Mouse (Mus musculus) hindbrain, embryonic 15.5 days (tissue): ENCODE results near the gene Gm39566. TPM values are rescaled to one million over a fixed set of nuclear protein-coding genes. Genes with fewer than 3 reads are reported as not detected.

Source experiments
- ATAC-seq: fragments of 200-750 bp; cut with Nextera tagmentation; 2 replicates; pipeline ENCODE4 v1.8.0; 2017; ENCODE audit warnings: low read depth, moderate number of reproducible peaks, moderate TSS enrichment; ENCODE audit not compliant: low FRiP score
- H3K27ac ChIP-seq: fragments of 300-500 bp; sonication (generic); replicated peaks from 2 replicates; pipeline ENCODE4 v1.5.1; 2015; ENCODE audit warnings: mild to moderate bottlenecking, inconsistent platforms
- H3K27me3 ChIP-seq: fragments of 300-500 bp; sonication (generic); 2 replicates; pipeline ENCODE4 v1.6.1; 2015; ENCODE audit warnings: control low read depth, inconsistent platforms
- H3K36me3 ChIP-seq: fragments of 300-500 bp; sonication (generic); 2 replicates; pipeline ENCODE4 v1.6.1; 2015; ENCODE audit warnings: control low read depth, inconsistent platforms
- H3K4me1 ChIP-seq: fragments of 300-500 bp; sonication (generic); replicated peaks from 2 replicates; pipeline ENCODE4 v1.6.1; 2015; ENCODE audit warnings: control low read depth, inconsistent platforms
- H3K4me2 ChIP-seq: fragments of 300-500 bp; sonication (generic); 2 replicates; pipeline ENCODE4 v1.6.1; 2015; ENCODE audit warnings: moderate library complexity, mild to moderate bottlenecking, inconsistent platforms
- H3K4me3 ChIP-seq: fragments of 300-500 bp; sonication (generic); 2 replicates; pipeline ENCODE4 v1.5.1; 2015; ENCODE audit warnings: mild to moderate bottlenecking, inconsistent platforms
- H3K9ac ChIP-seq: fragments of 300-500 bp; sonication (generic); 2 replicates; pipeline ENCODE4 v1.6.1; 2015; ENCODE audit warnings: inconsistent platforms
- H3K9me3 ChIP-seq: fragments of 300-500 bp; sonication (generic); 2 replicates; pipeline ENCODE4 v1.6.1; 2016; ENCODE audit warnings: control low read depth, inconsistent platforms
- WGBS: fragments of 180-500 bp; shearing (Covaris S2); methylation state at CpG from one replicate; pipeline ENCODE4 v1.1.7; 2015; 5-methylcytosine and 5-hydroxymethylcytosine counted together
- polyA plus RNA-seq: library from polyadenylated mRNA; unstranded; fragments of >200 nt; fragmentation: Nextera tagmentation; extraction: Ambion mirVana; gene quantifications from 2 replicates; pipeline ENCODE4 v1.2.1, GENCODE M21; 2015

The Gm39566 gene
- polyA plus RNA-seq, 1 experiment from 2014 or later = not detected

DNA sequence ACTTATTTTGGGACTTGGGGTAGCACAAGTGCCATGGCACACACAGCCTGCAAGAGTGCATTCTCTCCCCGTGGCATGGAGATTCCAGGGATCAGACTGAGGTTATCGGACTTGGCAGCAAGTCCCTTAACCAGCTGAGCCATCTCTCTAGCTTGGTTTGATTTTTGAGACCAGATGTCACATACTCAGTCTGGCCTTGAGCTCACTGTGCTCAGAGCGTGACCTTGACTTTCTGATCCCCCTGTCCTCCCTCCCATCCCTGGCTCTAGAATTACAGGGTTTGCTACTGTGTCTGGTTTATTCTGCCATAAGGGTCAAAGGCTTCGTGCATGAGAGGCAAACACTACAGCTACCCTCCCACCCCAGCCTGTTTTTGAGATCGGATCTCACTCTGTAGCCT, 25.7 kb downstream of the Gm39566 start:
- 73% methylated on average over 5 of the region's 5 CpGs for WGBS

GRCm38 (mm10) chr11:69787306-69787705, 27.8 kb downstream of the Gm39566 start:
- Histone ChIP-seq H3K4me1 (no peaks in the 10 kb centered on the region), H3K27ac (no peak overlapping the region), H3K27me3 (no peaks in the 10 kb centered on the region), H3K9ac (no peak overlapping the region), H3K36me3 (no peaks in the 10 kb centered on the region), H3K4me3 (no peak overlapping the region), H3K9me3 (no peaks in the 10 kb centered on the region), H3K4me2 (no peak overlapping the region)
- no peak for ATAC-seq
- WGBS = 83% methylated on average over 5 of the region's 5 CpGs

More for the DNA sequence above, 25.7 kb downstream of the Gm39566 start:
- Histone ChIP-seq H3K4me3 (no peak overlapping the region), H3K27me3 (0 out of 2 replicates have a peak, but pooled peaks cover 13% of the 10 kb centered on the region), H3K27ac (no peak overlapping the region), H3K9me3 (no peaks in the 10 kb centered on the region), H3K36me3 (no peaks in the 10 kb centered on the region), H3K4me1 (no peaks in the 10 kb centered on the region), H3K4me2 (no peak overlapping the region), H3K9ac (no peak overlapping the region)
- ATAC-seq = no peak

- no peak overlapping the region for H3K27ac ChIP-seq
- WGBS = 48% methylated on average over 15 of the region's 15 CpGs
- no peaks in the 10 kb centered on the region for H3K4me1 ChIP-seq
- H3K9me3 ChIP-seq = no peaks in the 10 kb centered on the region
- H3K36me3 ChIP-seq = no peaks in the 10 kb centered on the region
- no peak for ATAC-seq
- H3K27me3 ChIP-seq = no peaks in the 10 kb centered on the region
- no peak overlapping the region for H3K4me2 ChIP-seq
- no peak overlapping the region for H3K4me3 ChIP-seq
- H3K9ac ChIP-seq = no peak overlapping the region
These were observed 30.3 kb downstream of the Gm39566 start for GRCm38 (mm10) chr11:69784793-69785272.

DNA sequence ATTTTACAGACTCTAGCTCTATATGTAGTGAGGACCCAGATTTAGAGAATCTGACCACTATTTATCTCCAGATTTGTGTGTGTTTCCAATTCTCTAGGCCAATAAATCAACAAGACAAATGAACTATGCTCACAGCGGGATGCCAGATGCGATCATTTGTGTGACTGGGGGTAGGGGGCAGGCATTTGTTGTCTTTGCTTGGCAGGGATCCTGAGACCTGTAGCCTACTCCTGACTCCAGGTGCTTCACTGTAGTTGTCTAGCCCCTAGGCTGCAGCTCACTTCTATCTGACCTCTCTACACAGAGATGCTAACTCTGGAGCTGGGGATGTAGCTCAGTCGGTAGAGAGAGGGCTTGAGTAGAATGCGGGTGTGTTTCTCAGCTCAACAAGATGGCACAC, 33.3 kb downstream of the Gm39566 start:
- ATAC-seq = no peak
- H3K9me3 ChIP-seq = no peaks in the 10 kb centered on the region
- no peak overlapping the region for H3K4me2 ChIP-seq
- 29% methylated on average over 4 of the region's 4 CpGs for WGBS
- H3K36me3 ChIP-seq = no peaks in the 10 kb centered on the region
- no peak overlapping the region for H3K27ac ChIP-seq
- H3K9ac ChIP-seq = no peak overlapping the region
- H3K4me1 ChIP-seq = no peaks in the 10 kb centered on the region
- H3K27me3 ChIP-seq = no peaks in the 10 kb centered on the region
- no peak overlapping the region for H3K4me3 ChIP-seq

DNA sequence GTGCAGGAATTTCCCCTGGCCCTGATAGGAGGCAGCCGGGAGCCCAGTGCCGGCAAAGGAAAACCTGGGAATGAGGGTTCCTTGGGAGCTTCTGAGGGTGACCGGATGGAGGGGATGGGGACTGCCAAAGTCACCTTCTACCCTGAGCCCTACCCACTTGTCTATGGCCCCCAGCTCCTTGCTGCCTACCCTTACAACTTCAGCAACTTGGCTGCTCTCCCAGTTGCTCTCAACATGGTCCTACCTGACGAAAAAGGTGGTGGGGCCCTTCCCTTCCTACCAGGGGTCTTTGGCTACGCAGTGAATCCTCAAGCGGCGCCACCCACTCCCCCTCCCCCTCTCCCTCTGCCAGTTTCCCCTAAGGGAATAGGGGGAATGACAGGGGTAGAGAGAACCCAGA, 36.1 kb downstream of the Gm39566 start:
- WGBS = 60% methylated on average over 7 of the region's 7 CpGs
- H3K9me3 ChIP-seq = no peaks in the 10 kb centered on the region
- H3K4me2 ChIP-seq = no peak overlapping the region
- no peaks in the 10 kb centered on the region for H3K27me3 ChIP-seq
- 0 out of 2 replicates have a peak, but pooled peaks cover 3% of the 10 kb centered on the region for H3K36me3 ChIP-seq
- H3K27ac ChIP-seq = no peak overlapping the region
- H3K4me3 ChIP-seq = no peak overlapping the region
- H3K4me1 ChIP-seq = no peaks in the 10 kb centered on the region
- no peak overlapping the region for H3K9ac ChIP-seq
- no peak for ATAC-seq

- ATAC-seq = no peak
- Histone ChIP-seq H3K9ac (no peak overlapping the region), H3K27me3 (no peaks in the 10 kb centered on the region), H3K4me3 (no peak overlapping the region), H3K4me2 (no peak overlapping the region), H3K27ac (no peak overlapping the region), H3K36me3 (0 out of 2 replicates have a peak, but pooled peaks cover 3% of the 10 kb centered on the region), H3K4me1 (no peaks in the 10 kb centered on the region), H3K9me3 (no peaks in the 10 kb centered on the region)
- 68% methylated on average over 23 of the region's 23 CpGs for WGBS
These were observed 36.7 kb downstream of the Gm39566 start for GRCm38 (mm10) chr11:69778258-69778982.

- 0 out of 2 replicates have a peak, but pooled peaks cover 3% of the 10 kb centered on the region for H3K36me3 ChIP-seq
- no peak overlapping the region for H3K4me2 ChIP-seq
- H3K9ac ChIP-seq = no peak overlapping the region
- no peak for ATAC-seq
- no peaks in the 10 kb centered on the region for H3K4me1 ChIP-seq
- no peak overlapping the region for H3K4me3 ChIP-seq
- H3K27ac ChIP-seq = no peak overlapping the region
- WGBS = 58% methylated on average over 25 of the region's 26 CpGs
- no peaks in the 10 kb centered on the region for H3K9me3 ChIP-seq
- H3K27me3 ChIP-seq = no peaks in the 10 kb centered on the region
These were observed 37.4 kb downstream of the Gm39566 start for GRCm38 (mm10) chr11:69777504-69778257.

DNA sequence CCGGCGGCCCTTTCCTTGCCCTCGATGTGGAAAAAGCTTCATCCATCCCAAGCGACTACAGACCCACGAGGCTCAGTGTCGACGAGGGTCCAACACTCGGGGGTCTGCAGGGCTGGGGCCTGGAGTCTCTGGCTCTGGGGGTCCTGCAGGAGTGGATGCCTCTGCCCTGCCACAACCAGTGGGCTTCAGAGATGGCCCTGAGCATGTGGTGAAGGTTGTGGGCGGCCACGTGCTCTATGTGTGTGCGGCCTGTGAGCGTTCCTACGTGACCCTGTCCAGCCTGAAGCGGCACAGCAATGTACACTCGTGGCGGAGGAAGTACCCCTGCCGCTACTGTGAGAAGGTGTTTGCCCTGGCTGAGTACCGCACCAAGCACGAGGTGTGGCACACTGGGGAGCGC, 38.6 kb downstream of the Gm39566 start:
- Histone ChIP-seq H3K9me3 (no peaks in the 10 kb centered on the region), H3K27ac (no peak overlapping the region), H3K9ac (no peak overlapping the region), H3K36me3 (0 out of 2 replicates have a peak, but pooled peaks cover 6% of the 10 kb centered on the region), H3K4me2 (no peak overlapping the region), H3K4me1 (no peaks in the 10 kb centered on the region), H3K4me3 (no peak overlapping the region), H3K27me3 (no peaks in the 10 kb centered on the region)
- no peak for ATAC-seq
- 80% methylated on average over 20 of the region's 20 CpGs for WGBS

- Histone ChIP-seq H3K9ac (no peak overlapping the region), H3K27ac (no peak overlapping the region), H3K4me3 (no peak overlapping the region), H3K36me3 (0 out of 2 replicates have a peak, but pooled peaks cover 6% of the 10 kb centered on the region), H3K4me1 (no peaks in the 10 kb centered on the region), H3K4me2 (no peak overlapping the region), H3K9me3 (no peaks in the 10 kb centered on the region), H3K27me3 (no peaks in the 10 kb centered on the region)
- no peak for ATAC-seq
- WGBS = 51% methylated on average over 10 of the region's 10 CpGs
These were observed 39.4 kb downstream of the Gm39566 start for GRCm38 (mm10) chr11:69775716-69776115.

GRCm38 (mm10) chr11:69774961-69775360, 40.1 kb downstream of the Gm39566 start:
- no peaks in the 10 kb centered on the region for H3K27me3 ChIP-seq
- 56% methylated on average over 5 of the region's 5 CpGs for WGBS
- no peak overlapping the region for H3K9ac ChIP-seq
- H3K4me1 ChIP-seq = no peaks in the 10 kb centered on the region
- H3K27ac ChIP-seq = no peak overlapping the region
- no peak for ATAC-seq
- H3K4me3 ChIP-seq = no peak overlapping the region
- no peak overlapping the region for H3K4me2 ChIP-seq
- 0 out of 2 replicates have a peak, but pooled peaks cover 6% of the 10 kb centered on the region for H3K36me3 ChIP-seq
- H3K9me3 ChIP-seq = no peaks in the 10 kb centered on the region

DNA sequence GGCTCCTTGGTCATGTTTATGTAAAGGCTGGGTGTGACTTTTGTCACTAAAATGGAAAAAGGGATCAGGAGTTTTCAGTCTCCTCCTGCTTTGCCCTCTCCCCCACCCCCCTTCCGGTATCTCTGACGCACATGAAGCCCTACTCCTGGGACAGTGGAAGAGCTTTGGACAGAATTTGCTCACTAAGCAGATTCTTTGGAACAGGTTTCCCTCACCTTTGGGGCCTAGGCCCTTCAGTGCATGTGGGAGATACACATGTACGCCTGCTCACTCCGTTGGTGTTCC, 47.5 kb downstream of the Gm39566 start:
- no peak for ATAC-seq
- H3K4me3 ChIP-seq = peak overlapping the region; percentile 94; the same call in 1 of the 2 replicates
- H3K27ac ChIP-seq = 0 out of 2 replicates have a peak overlapping the region, but pooled peaks have one; percentile 93

More for the DNA sequence above, 47.5 kb downstream of the Gm39566 start:
- H3K4me1 ChIP-seq = peaks cover 24% of the 10 kb centered on the region
- WGBS = 66% methylated on average over 4 of the region's 4 CpGs
- 0 out of 2 replicates have a peak, but pooled peaks cover 3% of the 10 kb centered on the region for H3K36me3 ChIP-seq
- H3K4me2 ChIP-seq = peak overlapping the region; percentile 86
- no peaks in the 10 kb centered on the region for H3K27me3 ChIP-seq
- H3K9ac ChIP-seq = no peak overlapping the region
- no peaks in the 10 kb centered on the region for H3K9me3 ChIP-seq
